In the genomic region with DNA sequence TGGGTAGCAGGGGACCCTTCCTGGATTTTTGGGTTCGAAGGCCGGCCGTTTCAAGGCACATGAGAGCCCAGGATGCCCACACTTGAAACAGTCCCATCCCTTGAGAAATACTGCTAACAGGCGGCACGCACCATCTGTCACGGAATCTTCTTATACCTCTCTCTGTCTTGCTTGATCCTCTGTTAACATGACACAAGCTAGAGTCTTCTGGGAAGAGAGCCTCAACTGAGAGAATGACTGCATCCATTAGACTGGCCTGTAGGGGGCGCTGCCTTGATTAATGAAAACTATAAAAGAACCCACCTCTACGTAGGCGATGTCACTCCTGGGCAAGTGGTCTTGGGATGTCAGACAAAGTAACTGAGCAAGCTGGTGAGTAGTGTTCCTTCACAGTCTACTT, we compare ENCODE assay signal across 10 mouse cellular contexts. TPM values are rescaled to one million over a fixed set of nuclear protein-coding genes. Genes with fewer than 3 reads are reported as not detected.
DNase-seq lines count a peak whose midpoint lies in the region; ATAC-seq and TF ChIP-seq lines count a peak whose summit lies in the region.
"Had no signal": no experiment of that assay in that cellular context is flagged by ENCODE, and none has a peak within 500 bp of the region (broad histone marks: within the 10 kb centered on the region; RNA-seq: fewer than 3 reads in every experiment).

No protein-coding gene starts in this region.

- H3K4me3 ChIP-seq in forebrain, postnatal 0 days (ENCODE audit: low read depth, low read length): no peak overlapping the region
- H3K4me3 ChIP-seq in forebrain, embryonic 10.5 days: no peak overlapping the region
- H3K4me3 ChIP-seq in midbrain, postnatal 0 days (ENCODE audit: low read depth, low read length): no peak overlapping the region
- H3K4me3 ChIP-seq in midbrain, embryonic 11.5 days (ENCODE audit: low read depth, low read length): no peak overlapping the region
- no peak overlapping the region for H3K4me3 ChIP-seq in hindbrain, embryonic 11.5 days (ENCODE audit: low read depth, low read length)
- H3K4me3 ChIP-seq: hindbrain, embryonic 12.5 days had no signal

- 87% methylated on average over 9 of the region's 9 CpGs for WGBS in forebrain, postnatal 0 days
- 84% methylated on average over 9 of the region's 9 CpGs for WGBS in forebrain, embryonic 10.5 days
- WGBS in midbrain, postnatal 0 days: 84% methylated on average over 9 of the region's 9 CpGs
- 87% methylated on average over 9 of the region's 9 CpGs for WGBS in midbrain, embryonic 11.5 days
- WGBS in hindbrain, embryonic 11.5 days: 84% methylated on average over 9 of the region's 9 CpGs

- H3K4me1 ChIP-seq in forebrain, postnatal 0 days (ENCODE audit: insufficient read depth): no peaks in the 10 kb centered on the region
- 0 out of 2 replicates have a peak, but pooled peaks cover 2% of the 10 kb centered on the region for H3K4me1 ChIP-seq in forebrain, embryonic 10.5 days
- H3K4me1 ChIP-seq in midbrain, postnatal 0 days (ENCODE audit: insufficient read depth, low read length): no peaks in the 10 kb centered on the region
- no peaks in the 10 kb centered on the region for H3K4me1 ChIP-seq in midbrain, embryonic 11.5 days (ENCODE audit: control insufficient read depth, insufficient read depth, low read length)
- no peaks in the 10 kb centered on the region for H3K4me1 ChIP-seq in hindbrain, embryonic 11.5 days (replicated peaks; ENCODE audit: control insufficient read depth, insufficient read depth, low read length)

- H3K36me3 ChIP-seq in forebrain, postnatal 0 days (ENCODE audit: insufficient read depth): no peaks in the 10 kb centered on the region
- H3K36me3 ChIP-seq in forebrain, embryonic 10.5 days (replicated peaks): peaks cover 54% of the 10 kb centered on the region
- H3K36me3 ChIP-seq in midbrain, postnatal 0 days (ENCODE audit: insufficient read depth, low read length): 0 out of 2 replicates have a peak, but pooled peaks cover 2% of the 10 kb centered on the region
- H3K36me3 ChIP-seq in midbrain, embryonic 11.5 days (ENCODE audit: control insufficient read depth, insufficient read depth, low read length): no peaks in the 10 kb centered on the region; the same call in 1 of the 2 replicates
- H3K36me3 ChIP-seq in hindbrain, embryonic 11.5 days (ENCODE audit: control insufficient read depth, insufficient read depth, low read length): no peaks in the 10 kb centered on the region
- H3K36me3 ChIP-seq: hindbrain, embryonic 12.5 days had no signal

- DNase-seq in forebrain, postnatal 0 days: peak; percentile 35
- no peak for DNase-seq in forebrain, embryonic 10.5 days (ENCODE audit: extremely low spot score, low spot score)
- DNase-seq in midbrain, postnatal 0 days (ENCODE audit: low spot score): peak; percentile 22
- no peak for DNase-seq in midbrain, embryonic 11.5 days (ENCODE audit: low spot score, missing footprints)
- DNase-seq in brain, adult 2 months (ENCODE audit: low read depth, low spot score): peak; percentile 81
- peak; percentile 75 for DNase-seq in telencephalon, adult 2 months (ENCODE audit: low read depth, low spot score)
- DNase-seq in urinary bladder, adult 18-20 months (ENCODE audit: low spot score in 2 of 2): no peak
- DNase-seq in hindbrain, embryonic 11.5 days (ENCODE audit: low spot score): no peak

- no peak overlapping the region for H3K4me2 ChIP-seq in forebrain, postnatal 0 days (ENCODE audit: low read depth)
- no peak overlapping the region for H3K4me2 ChIP-seq in midbrain, postnatal 0 days (ENCODE audit: low read depth, low read length, poor library complexity, severe bottlenecking)
- no peak overlapping the region for H3K4me2 ChIP-seq in midbrain, embryonic 11.5 days
- no peak overlapping the region for H3K4me2 ChIP-seq in hindbrain, embryonic 11.5 days (replicated peaks; ENCODE audit: low read depth, low read length)
- H3K4me2 ChIP-seq: hindbrain, embryonic 12.5 days had no signal

- no peak overlapping the region for H3K9ac ChIP-seq in forebrain, postnatal 0 days
- H3K9ac ChIP-seq in midbrain, postnatal 0 days (replicated peaks; ENCODE audit: low read length, poor library complexity, severe bottlenecking): no peak overlapping the region
- H3K9ac ChIP-seq in midbrain, embryonic 11.5 days (ENCODE audit: low read length): no peak overlapping the region
- no peak overlapping the region for H3K9ac ChIP-seq in hindbrain, embryonic 11.5 days (ENCODE audit: low read depth, low read length)
- H3K9ac ChIP-seq: hindbrain, embryonic 12.5 days had no signal

- no peaks in the 10 kb centered on the region for H3K9me3 ChIP-seq in forebrain, postnatal 0 days (ENCODE audit: low read length)
- no peaks in the 10 kb centered on the region; the same call in 1 of the 2 replicates for H3K9me3 ChIP-seq in forebrain, embryonic 10.5 days
- no peaks in the 10 kb centered on the region for H3K9me3 ChIP-seq in midbrain, postnatal 0 days (ENCODE audit: low read length)
- no peaks in the 10 kb centered on the region for H3K9me3 ChIP-seq in midbrain, embryonic 11.5 days (ENCODE audit: control insufficient read depth, low read length)
- H3K9me3 ChIP-seq in hindbrain, embryonic 11.5 days (ENCODE audit: control insufficient read depth, low read length): no peaks in the 10 kb centered on the region

- TF ChIP-seq CTCF in forebrain, postnatal 0 days (IDR thresholded peaks at IDR 0.05; ENCODE audit: low read depth): peak; percentile 42
- peak; percentile 45 for TF ChIP-seq CTCF in midbrain, postnatal 0 days (IDR thresholded peaks at IDR 0.05)

- H3K27me3 ChIP-seq in forebrain, postnatal 0 days (ENCODE audit: insufficient read depth, low read length): no peaks in the 10 kb centered on the region
- H3K27me3 ChIP-seq in forebrain, embryonic 10.5 days (ENCODE audit: poor library complexity, severe bottlenecking): no peaks in the 10 kb centered on the region
- no peaks in the 10 kb centered on the region for H3K27me3 ChIP-seq in midbrain, postnatal 0 days (ENCODE audit: insufficient read depth, low read length)
- no peaks in the 10 kb centered on the region for H3K27me3 ChIP-seq in midbrain, embryonic 11.5 days (ENCODE audit: control insufficient read depth, insufficient read depth, low read length)
- no peaks in the 10 kb centered on the region for H3K27me3 ChIP-seq in hindbrain, embryonic 11.5 days (ENCODE audit: control insufficient read depth, insufficient read depth, low read length)
- H3K27me3 ChIP-seq: hindbrain, embryonic 12.5 days; megakaryocyte, embryonic 14.5 days had no signal

- ATAC-seq in forebrain, postnatal 0 days: peak; percentile 25; the same call in 1 of the 2 replicates
- no peak for ATAC-seq in midbrain, postnatal 0 days (ENCODE audit: low FRiP score)
- ATAC-seq in midbrain, embryonic 11.5 days (ENCODE audit: low FRiP score): no peak
- ATAC-seq in hindbrain, embryonic 11.5 days (ENCODE audit: low FRiP score): no peak

- H3K27ac ChIP-seq in forebrain, postnatal 0 days (ENCODE audit: low read depth, low read length): no peak overlapping the region
- H3K27ac ChIP-seq in forebrain, embryonic 10.5 days: no peak overlapping the region
- H3K27ac ChIP-seq in midbrain, postnatal 0 days (ENCODE audit: low read depth, low read length): no peak overlapping the region
- no peak overlapping the region for H3K27ac ChIP-seq in midbrain, embryonic 11.5 days (ENCODE audit: low read depth, low read length)
- no peak overlapping the region for H3K27ac ChIP-seq in hindbrain, embryonic 11.5 days (ENCODE audit: low read depth, low read length)
- H3K27ac ChIP-seq: hindbrain, embryonic 12.5 days had no signal

RNA-seq across cellular contexts. Expression of a gene that starts 13.2 kb away (rescaled TPM):
- 31.9 and 52.2 TPM in 2 replicates for total RNA-seq in forebrain, postnatal 0 days (2014; rRNA removed)
- polyA plus RNA-seq in forebrain, postnatal 0 days (2015; fragmentation: Nextera tagmentation; extraction: Ambion mirVana): 28.0 and 44.0 TPM in 2 replicates
- 17.4 and 17.6 TPM in 2 replicates for polyA plus RNA-seq in forebrain, embryonic 10.5 days (2016; fragmentation: Nextera tagmentation; extraction: Ambion mirVana)
- 49.8 and 73.3 TPM in 2 replicates for total RNA-seq in midbrain, postnatal 0 days (2014; rRNA removed)
- polyA plus RNA-seq in midbrain, postnatal 0 days (2015; fragmentation: Nextera tagmentation; extraction: Ambion mirVana): 26.2 and 33.8 TPM in 2 replicates
- 18.3 and 20.6 TPM in 2 replicates for polyA plus RNA-seq in midbrain, embryonic 11.5 days (2014; fragmentation: Nextera tagmentation; extraction: Ambion mirVana)
- polyA plus RNA-seq in hindbrain, embryonic 11.5 days (2014; fragmentation: Nextera tagmentation; extraction: Ambion mirVana): 16.9 and 20.9 TPM in 2 replicates

Comparison
In these comparisons a context has a peak if more than half of its experiments do, and no peak if none do; other contexts are left out.
1. DNase-seq: peak in forebrain, postnatal 0 days (single experiment), midbrain, postnatal 0 days (single experiment), brain, adult 2 months (single experiment) and telencephalon, adult 2 months (single experiment); none in forebrain, embryonic 10.5 days (single experiment), midbrain, embryonic 11.5 days (single experiment), urinary bladder, adult 18-20 months (0 of 2) and hindbrain, embryonic 11.5 days (single experiment).